Mouse (Mus musculus): ENCODE data around the gene Stac. TPM values are rescaled to one million over a fixed set of nuclear protein-coding genes. Genes with fewer than 3 reads are reported as not detected.

The Stac gene
- polyA plus RNA-seq, 1 experiment from 2014 or later, result 7.2 TPM

DNA sequence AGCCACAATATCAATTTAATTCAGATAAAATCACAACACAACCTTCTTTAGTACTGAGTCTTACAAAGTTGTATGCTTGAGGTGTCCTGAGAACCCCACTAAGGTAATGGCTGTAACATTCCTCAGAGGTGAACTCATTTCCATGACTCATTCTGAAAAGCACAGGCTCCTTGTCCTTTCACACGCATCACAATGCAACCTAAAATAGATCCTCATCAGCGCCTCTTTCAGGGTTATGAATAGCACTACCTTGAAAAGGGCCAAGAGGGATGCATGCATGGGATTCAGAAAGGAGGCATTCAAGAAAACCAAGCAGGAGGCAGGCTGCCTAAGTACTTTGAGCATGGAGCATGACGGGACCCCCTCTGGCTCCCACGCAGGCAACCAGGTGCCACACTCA is 57.3 kb downstream of the Stac start:
- Histone ChIP-seq H3K9me3 (ENCODE audit: control insufficient read depth, low read length) (no peaks in the 10 kb centered on the region), H3K27ac (ENCODE audit: low read depth, low read length) (no peak overlapping the region), H3K36me3 (ENCODE audit: control insufficient read depth, insufficient read depth, low read length) (no peaks in the 10 kb centered on the region), H3K4me3 (ENCODE audit: low read depth, low read length) (no peak overlapping the region), H3K9ac (replicated peaks; ENCODE audit: low read depth, low read length) (no peak overlapping the region), H3K27me3 (ENCODE audit: control insufficient read depth, insufficient read depth, low read length) (no peaks in the 10 kb centered on the region), H3K4me1 (ENCODE audit: control insufficient read depth, insufficient read depth, low read length) (no peaks in the 10 kb centered on the region), H3K4me2 (ENCODE audit: low read depth, low read length) (no peak overlapping the region)
- WGBS, result 73% methylated on average over 4 of the region's 4 CpGs
- no peak for ATAC-seq (ENCODE audit: low read depth)

DNA sequence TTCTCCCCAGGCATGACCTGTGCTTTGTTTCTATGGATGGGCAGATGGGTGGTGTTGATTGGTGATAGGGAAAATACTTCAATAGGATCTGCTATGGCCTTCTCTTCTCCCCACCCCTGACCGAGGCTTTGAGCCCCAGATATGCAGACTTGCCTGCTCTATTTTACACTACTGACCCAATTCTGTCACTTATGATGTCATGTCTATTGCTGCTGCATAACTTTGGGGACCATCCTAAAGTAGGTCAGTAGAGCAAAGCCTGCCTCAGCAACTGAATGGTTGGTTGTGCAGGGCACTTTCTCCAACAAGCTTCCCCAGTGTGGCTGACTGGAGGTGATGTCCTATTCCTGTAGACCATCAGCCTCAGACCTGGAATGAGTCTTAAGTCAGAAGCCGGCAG is 69.0 kb downstream of the Stac start:
- H3K36me3 ChIP-seq (ENCODE audit: control insufficient read depth, insufficient read depth, low read length), result no peaks in the 10 kb centered on the region
- no peaks in the 10 kb centered on the region for H3K27me3 ChIP-seq (ENCODE audit: control insufficient read depth, insufficient read depth, low read length)
- H3K4me1 ChIP-seq (ENCODE audit: control insufficient read depth, insufficient read depth, low read length), result no peaks in the 10 kb centered on the region
- H3K9ac ChIP-seq (replicated peaks; ENCODE audit: low read depth, low read length), result no peak overlapping the region
- H3K4me2 ChIP-seq (ENCODE audit: low read depth, low read length), result no peak overlapping the region
- H3K4me3 ChIP-seq (ENCODE audit: low read depth, low read length), result no peak overlapping the region
- 97% methylated on average over 2 of the region's 2 CpGs for WGBS
- no peak overlapping the region for H3K27ac ChIP-seq (ENCODE audit: low read depth, low read length)
- no peak for ATAC-seq (ENCODE audit: low read depth)
- no peaks in the 10 kb centered on the region for H3K9me3 ChIP-seq (ENCODE audit: control insufficient read depth, low read length)

DNA sequence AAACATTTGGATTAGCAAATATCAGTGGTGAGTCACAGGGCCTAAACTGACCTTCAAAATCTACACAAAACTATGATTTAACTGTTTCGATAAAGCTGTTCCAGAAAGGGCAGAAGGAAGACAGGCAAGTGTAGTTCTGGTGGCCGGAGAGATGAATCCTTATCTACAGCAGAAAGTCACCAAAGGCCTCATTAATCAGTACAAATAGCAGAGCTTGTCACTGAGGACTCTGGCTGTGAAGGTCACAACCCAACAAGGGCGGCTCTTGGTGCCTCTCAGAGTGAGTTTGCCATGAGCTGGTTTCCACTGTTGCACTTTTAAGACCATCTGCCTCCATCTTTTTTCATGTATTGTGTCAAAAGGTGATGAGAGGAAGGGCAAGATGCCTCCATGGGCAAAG is 78.8 kb downstream of the Stac start:
- H3K4me2 ChIP-seq (ENCODE audit: low read depth, low read length), result no peak overlapping the region
- no peak overlapping the region for H3K9ac ChIP-seq (replicated peaks; ENCODE audit: low read depth, low read length)
- H3K27me3 ChIP-seq (ENCODE audit: control insufficient read depth, insufficient read depth, low read length), result no peaks in the 10 kb centered on the region
- H3K9me3 ChIP-seq (ENCODE audit: control insufficient read depth, low read length), result no peaks in the 10 kb centered on the region
- no peak overlapping the region for H3K27ac ChIP-seq (ENCODE audit: low read depth, low read length)
- WGBS, result 85% methylated on average over 3 of the region's 3 CpGs
- H3K4me3 ChIP-seq (ENCODE audit: low read depth, low read length), result no peak overlapping the region
- no peaks in the 10 kb centered on the region for H3K36me3 ChIP-seq (ENCODE audit: control insufficient read depth, insufficient read depth, low read length)
- ATAC-seq (ENCODE audit: low read depth), result no peak
- H3K4me1 ChIP-seq (ENCODE audit: control insufficient read depth, insufficient read depth, low read length), result no peaks in the 10 kb centered on the region

DNA sequence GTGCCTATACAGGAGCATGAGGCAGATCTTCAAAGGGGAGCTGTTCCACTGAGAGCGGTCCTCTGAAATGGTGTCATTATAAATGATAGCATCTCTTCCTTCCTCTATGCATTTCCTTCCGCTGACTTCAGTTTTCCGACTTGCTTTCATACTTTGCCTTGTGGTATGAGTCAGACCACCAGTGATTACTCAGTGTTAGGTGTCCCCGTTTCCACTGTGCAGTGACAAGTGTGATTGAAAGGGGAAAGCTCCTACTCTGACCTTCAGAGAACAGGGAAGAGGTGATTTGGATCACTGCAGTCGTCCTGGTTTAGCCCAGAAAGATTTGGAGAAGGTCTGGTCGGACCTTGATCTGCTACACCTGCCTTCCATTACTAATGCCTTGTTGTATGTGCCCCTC is 81.4 kb downstream of the Stac start:
- Histone ChIP-seq H3K36me3 (ENCODE audit: control insufficient read depth, insufficient read depth, low read length) (no peaks in the 10 kb centered on the region), H3K4me3 (ENCODE audit: low read depth, low read length) (no peak overlapping the region), H3K4me1 (ENCODE audit: control insufficient read depth, insufficient read depth, low read length) (no peaks in the 10 kb centered on the region), H3K4me2 (ENCODE audit: low read depth, low read length) (no peak overlapping the region), H3K27me3 (ENCODE audit: control insufficient read depth, insufficient read depth, low read length) (no peaks in the 10 kb centered on the region), H3K9ac (replicated peaks; ENCODE audit: low read depth, low read length) (no peak overlapping the region), H3K27ac (ENCODE audit: low read depth, low read length) (no peak overlapping the region), H3K9me3 (ENCODE audit: control insufficient read depth, low read length) (no peaks in the 10 kb centered on the region)
- WGBS, result 61% methylated on average over 6 of the region's 6 CpGs
- ATAC-seq (ENCODE audit: low read depth), result no peak

DNA sequence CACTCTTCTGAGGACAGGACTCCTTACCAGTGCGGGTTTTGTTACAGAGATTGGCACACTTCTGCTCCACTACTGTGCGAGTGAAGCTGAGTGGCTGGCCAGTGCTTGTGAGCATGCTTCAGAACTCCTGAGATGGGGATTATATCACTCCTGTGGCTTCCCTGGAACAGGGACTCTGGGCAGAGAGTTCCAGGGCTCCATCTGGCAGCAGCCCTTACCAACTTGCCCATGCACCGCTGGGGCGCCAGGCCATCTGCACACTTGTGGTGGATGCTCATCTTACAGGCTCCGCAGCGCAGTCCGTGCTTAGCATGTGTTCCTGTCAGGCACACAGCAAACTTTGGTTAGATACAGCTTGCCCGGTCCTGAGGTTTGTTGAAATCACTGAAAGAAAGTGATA is 83.5 kb downstream of the Stac start:
- H3K27me3 ChIP-seq (ENCODE audit: control insufficient read depth, insufficient read depth, low read length), result no peaks in the 10 kb centered on the region
- H3K36me3 ChIP-seq (ENCODE audit: control insufficient read depth, insufficient read depth, low read length), result no peaks in the 10 kb centered on the region
- no peak overlapping the region for H3K4me2 ChIP-seq (ENCODE audit: low read depth, low read length)
- H3K4me1 ChIP-seq (ENCODE audit: control insufficient read depth, insufficient read depth, low read length), result no peaks in the 10 kb centered on the region
- no peaks in the 10 kb centered on the region for H3K9me3 ChIP-seq (ENCODE audit: control insufficient read depth, low read length)
- H3K27ac ChIP-seq (ENCODE audit: low read depth, low read length), result no peak overlapping the region
- ATAC-seq (ENCODE audit: low read depth), result no peak
- H3K9ac ChIP-seq (replicated peaks; ENCODE audit: low read depth, low read length), result no peak overlapping the region
- no peak overlapping the region for H3K4me3 ChIP-seq (ENCODE audit: low read depth, low read length)
- WGBS, result 86% methylated on average over 8 of the region's 8 CpGs

DNA sequence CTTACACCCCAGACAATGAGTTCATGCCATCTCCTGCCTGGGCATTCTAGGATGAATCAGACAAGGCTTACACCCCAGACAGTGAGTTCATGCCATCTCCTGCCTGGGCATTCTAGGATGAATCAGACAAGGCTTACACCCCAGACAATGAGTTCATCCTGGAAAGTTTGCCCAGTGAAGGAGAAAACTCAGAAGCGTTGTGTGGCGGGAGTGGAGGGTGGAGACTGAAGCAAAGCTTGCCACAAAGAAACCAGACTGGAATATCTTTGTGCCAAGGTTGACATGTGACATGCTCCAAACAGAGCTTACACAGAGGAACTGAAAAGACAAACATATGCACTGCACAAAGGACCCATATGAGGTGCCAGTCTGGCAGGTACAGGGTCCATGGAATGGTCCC is 102.6 kb downstream of the Stac start:
- Histone ChIP-seq H3K27me3 (ENCODE audit: control insufficient read depth, insufficient read depth, low read length) (no peaks in the 10 kb centered on the region), H3K4me3 (ENCODE audit: low read depth, low read length) (no peak overlapping the region), H3K4me2 (ENCODE audit: low read depth, low read length) (no peak overlapping the region), H3K4me1 (ENCODE audit: control insufficient read depth, insufficient read depth, low read length) (no peaks in the 10 kb centered on the region), H3K36me3 (ENCODE audit: control insufficient read depth, insufficient read depth, low read length) (no peaks in the 10 kb centered on the region), H3K9me3 (ENCODE audit: control insufficient read depth, low read length) (no peaks in the 10 kb centered on the region), H3K27ac (ENCODE audit: low read depth, low read length) (no peak overlapping the region), H3K9ac (replicated peaks; ENCODE audit: low read depth, low read length) (no peak overlapping the region)
- WGBS, result 85% methylated on average over 2 of the region's 2 CpGs
- ATAC-seq (ENCODE audit: low read depth), result no peak

DNA sequence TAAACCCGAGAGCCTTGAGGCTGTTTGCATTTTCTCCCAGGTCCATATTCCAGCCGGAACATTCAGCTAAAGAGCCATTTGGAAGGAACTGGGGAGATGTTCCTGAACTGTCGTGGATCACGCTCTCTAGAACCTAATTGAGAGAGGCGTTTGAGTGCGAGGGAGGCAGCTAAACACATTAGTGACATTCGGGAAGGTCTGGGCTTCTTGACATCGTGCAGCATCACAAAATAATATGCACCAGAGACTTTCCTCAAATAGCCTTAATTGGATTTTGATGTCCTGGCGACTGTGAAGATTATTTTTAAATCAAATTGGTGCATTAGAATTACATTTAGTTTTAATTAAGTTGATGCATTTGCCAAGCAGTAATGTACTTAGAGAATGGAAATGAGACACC is 111.4 kb downstream of the Stac start:
- Histone ChIP-seq H3K9ac (replicated peaks; ENCODE audit: low read depth, low read length) (no peak overlapping the region), H3K4me1 (ENCODE audit: control insufficient read depth, insufficient read depth, low read length) (0 out of 2 replicates have a peak, but pooled peaks cover 3% of the 10 kb centered on the region), H3K9me3 (ENCODE audit: control insufficient read depth, low read length) (no peaks in the 10 kb centered on the region), H3K36me3 (ENCODE audit: control insufficient read depth, insufficient read depth, low read length) (no peaks in the 10 kb centered on the region), H3K4me2 (ENCODE audit: low read depth, low read length) (no peak overlapping the region), H3K4me3 (ENCODE audit: low read depth, low read length) (no peak overlapping the region), H3K27ac (ENCODE audit: low read depth, low read length) (no peak overlapping the region), H3K27me3 (ENCODE audit: control insufficient read depth, insufficient read depth, low read length) (no peaks in the 10 kb centered on the region)
- no peak for ATAC-seq (ENCODE audit: low read depth)
- WGBS, result 47% methylated on average over 9 of the region's 9 CpGs

DNA sequence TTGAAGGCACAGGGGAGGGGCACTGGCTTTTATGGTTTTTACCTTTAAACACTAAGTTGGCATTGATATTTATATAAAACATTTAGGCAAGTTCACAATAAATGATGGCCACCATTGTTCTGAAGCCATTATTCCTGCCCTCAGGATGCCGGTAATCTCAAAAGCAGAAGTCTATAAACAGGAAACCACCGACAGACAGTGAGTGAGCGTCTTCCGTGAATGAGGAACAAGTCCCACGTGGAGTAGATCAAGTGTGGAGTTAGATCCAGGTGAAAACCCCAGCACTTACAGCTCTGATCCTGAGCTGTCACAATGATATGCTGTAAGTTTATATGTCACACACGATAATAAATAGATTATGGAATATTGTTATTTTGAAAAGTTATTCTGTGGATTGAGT is 112.7 kb downstream of the Stac start:
- no peak overlapping the region for H3K4me2 ChIP-seq (ENCODE audit: low read depth, low read length)
- H3K4me3 ChIP-seq (ENCODE audit: low read depth, low read length), result no peak overlapping the region
- ATAC-seq (ENCODE audit: low read depth), result no peak
- no peaks in the 10 kb centered on the region for H3K36me3 ChIP-seq (ENCODE audit: control insufficient read depth, insufficient read depth, low read length)
- 0 out of 2 replicates have a peak, but pooled peaks cover 3% of the 10 kb centered on the region for H3K4me1 ChIP-seq (ENCODE audit: control insufficient read depth, insufficient read depth, low read length)
- no peaks in the 10 kb centered on the region for H3K9me3 ChIP-seq (ENCODE audit: control insufficient read depth, low read length)
- H3K9ac ChIP-seq (replicated peaks; ENCODE audit: low read depth, low read length), result no peak overlapping the region
- no peaks in the 10 kb centered on the region for H3K27me3 ChIP-seq (ENCODE audit: control insufficient read depth, insufficient read depth, low read length)
- WGBS, result 82% methylated on average over 6 of the region's 6 CpGs
- no peak overlapping the region for H3K27ac ChIP-seq (ENCODE audit: low read depth, low read length)

DNA sequence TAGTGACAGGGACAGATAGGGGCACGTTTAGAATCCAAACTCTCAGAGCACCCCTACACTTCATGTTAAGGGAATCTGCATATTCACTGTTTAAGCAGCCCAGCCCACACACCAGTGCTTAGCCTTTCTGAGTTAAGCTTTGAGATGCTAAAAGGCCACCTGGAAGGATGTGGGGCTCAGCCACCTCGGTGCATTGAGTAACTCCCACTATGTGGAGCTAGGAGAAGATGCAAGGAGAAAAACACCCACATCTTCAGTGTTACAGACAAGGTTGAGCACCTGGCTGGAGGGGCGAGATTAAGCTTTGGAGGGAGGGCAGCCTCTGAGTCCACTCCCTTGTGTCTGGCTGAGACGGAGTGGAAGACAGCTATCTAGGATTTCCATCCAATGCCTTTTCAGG is 114.3 kb downstream of the Stac start:
- 44% methylated on average over 4 of the region's 4 CpGs for WGBS
- Histone ChIP-seq H3K9ac (replicated peaks; ENCODE audit: low read depth, low read length) (no peak overlapping the region), H3K4me1 (ENCODE audit: control insufficient read depth, insufficient read depth, low read length) (0 out of 2 replicates have a peak, but pooled peaks cover 3% of the 10 kb centered on the region), H3K4me2 (ENCODE audit: low read depth, low read length) (no peak overlapping the region), H3K27me3 (ENCODE audit: control insufficient read depth, insufficient read depth, low read length) (no peaks in the 10 kb centered on the region), H3K27ac (ENCODE audit: low read depth, low read length) (no peak overlapping the region), H3K36me3 (ENCODE audit: control insufficient read depth, insufficient read depth, low read length) (no peaks in the 10 kb centered on the region), H3K4me3 (ENCODE audit: low read depth, low read length) (no peak overlapping the region), H3K9me3 (ENCODE audit: control insufficient read depth, low read length) (no peaks in the 10 kb centered on the region)
- no peak for ATAC-seq (ENCODE audit: low read depth)

DNA sequence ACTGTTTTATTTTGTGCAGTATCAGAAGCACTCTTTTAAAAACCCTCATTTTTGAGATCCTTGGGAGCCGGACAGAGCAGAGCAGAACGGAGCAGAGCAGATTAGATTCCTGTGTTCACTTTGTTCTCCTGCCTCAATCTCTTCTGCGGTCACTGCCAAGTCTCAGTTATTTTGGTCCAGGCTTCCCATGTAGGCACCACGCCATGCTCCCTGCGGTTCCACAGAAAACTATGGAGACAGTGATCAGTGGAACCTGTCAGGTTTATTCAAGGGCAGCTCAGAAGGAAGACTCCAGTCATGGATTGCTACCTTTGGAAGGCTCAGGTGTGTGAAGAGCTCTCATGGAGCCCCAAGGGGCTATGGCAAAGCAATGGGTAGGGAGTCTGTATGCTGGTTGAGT is 116.3 kb downstream of the Stac start:
- H3K4me3 ChIP-seq (ENCODE audit: low read depth, low read length), result no peak overlapping the region
- 0 out of 2 replicates have a peak, but pooled peaks cover 3% of the 10 kb centered on the region for H3K4me1 ChIP-seq (ENCODE audit: control insufficient read depth, insufficient read depth, low read length)
- H3K9ac ChIP-seq (replicated peaks; ENCODE audit: low read depth, low read length), result no peak overlapping the region
- H3K36me3 ChIP-seq (ENCODE audit: control insufficient read depth, insufficient read depth, low read length), result no peaks in the 10 kb centered on the region
- WGBS, result 93% methylated on average over 5 of the region's 5 CpGs
- ATAC-seq (ENCODE audit: low read depth), result no peak
- no peak overlapping the region for H3K27ac ChIP-seq (ENCODE audit: low read depth, low read length)
- H3K27me3 ChIP-seq (ENCODE audit: control insufficient read depth, insufficient read depth, low read length), result no peaks in the 10 kb centered on the region
- H3K9me3 ChIP-seq (ENCODE audit: control insufficient read depth, low read length), result no peaks in the 10 kb centered on the region
- H3K4me2 ChIP-seq (ENCODE audit: low read depth, low read length), result no peak overlapping the region

Data from neural tube, embryonic 14.5 days (tissue).